Mouse (Mus musculus): ENCODE data around the gene Ubr1.
A peak's percentile ranks its signal among the peaks of the same experiment; 100 is the strongest.

Ubr1 gene

GRCm38 (mm10) chr2:120852626-120853025, 117.9 kb downstream of the Ubr1 start:
- no peak for DNase-seq

DNA sequence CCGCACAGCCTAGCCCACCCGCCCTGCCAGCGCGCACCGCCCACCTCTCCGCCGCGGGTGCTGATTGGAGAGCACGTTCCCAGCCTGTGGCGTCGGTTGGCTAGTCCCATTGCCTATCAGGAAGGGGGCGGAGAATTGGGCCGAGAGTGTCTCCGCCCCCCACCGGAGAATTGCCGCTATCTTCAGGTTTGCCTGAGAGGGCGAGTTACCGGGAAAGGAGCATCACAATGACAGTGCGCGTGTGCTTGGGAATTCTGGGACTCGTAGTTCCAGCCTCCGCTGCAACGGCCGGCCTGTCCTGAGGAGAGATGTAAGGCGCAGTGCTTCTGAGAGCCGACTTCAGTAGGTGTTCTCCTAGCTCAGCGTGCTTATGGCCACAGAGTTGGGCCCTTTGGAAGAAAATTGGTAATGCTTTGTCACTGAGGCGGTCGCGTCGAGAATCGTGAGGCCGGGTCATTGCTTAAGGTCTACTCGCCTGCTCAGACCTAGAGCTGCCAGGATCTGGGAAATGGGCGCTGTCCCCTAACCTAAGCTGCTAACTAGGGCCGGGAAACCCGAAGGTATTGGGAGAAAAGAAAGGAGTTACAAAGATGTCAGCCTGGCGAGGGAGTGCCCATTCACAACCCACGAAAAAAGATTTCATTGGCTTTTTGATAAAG, 120.0 kb downstream of the Ubr1 start, which contains the start of gene Ttbk2:
TSS of gene Ttbk2 (minus strand) at position 181 of the 659 bp plus-strand sequence.
- peak; percentile 96 to 97 for DNase-seq

DNA sequence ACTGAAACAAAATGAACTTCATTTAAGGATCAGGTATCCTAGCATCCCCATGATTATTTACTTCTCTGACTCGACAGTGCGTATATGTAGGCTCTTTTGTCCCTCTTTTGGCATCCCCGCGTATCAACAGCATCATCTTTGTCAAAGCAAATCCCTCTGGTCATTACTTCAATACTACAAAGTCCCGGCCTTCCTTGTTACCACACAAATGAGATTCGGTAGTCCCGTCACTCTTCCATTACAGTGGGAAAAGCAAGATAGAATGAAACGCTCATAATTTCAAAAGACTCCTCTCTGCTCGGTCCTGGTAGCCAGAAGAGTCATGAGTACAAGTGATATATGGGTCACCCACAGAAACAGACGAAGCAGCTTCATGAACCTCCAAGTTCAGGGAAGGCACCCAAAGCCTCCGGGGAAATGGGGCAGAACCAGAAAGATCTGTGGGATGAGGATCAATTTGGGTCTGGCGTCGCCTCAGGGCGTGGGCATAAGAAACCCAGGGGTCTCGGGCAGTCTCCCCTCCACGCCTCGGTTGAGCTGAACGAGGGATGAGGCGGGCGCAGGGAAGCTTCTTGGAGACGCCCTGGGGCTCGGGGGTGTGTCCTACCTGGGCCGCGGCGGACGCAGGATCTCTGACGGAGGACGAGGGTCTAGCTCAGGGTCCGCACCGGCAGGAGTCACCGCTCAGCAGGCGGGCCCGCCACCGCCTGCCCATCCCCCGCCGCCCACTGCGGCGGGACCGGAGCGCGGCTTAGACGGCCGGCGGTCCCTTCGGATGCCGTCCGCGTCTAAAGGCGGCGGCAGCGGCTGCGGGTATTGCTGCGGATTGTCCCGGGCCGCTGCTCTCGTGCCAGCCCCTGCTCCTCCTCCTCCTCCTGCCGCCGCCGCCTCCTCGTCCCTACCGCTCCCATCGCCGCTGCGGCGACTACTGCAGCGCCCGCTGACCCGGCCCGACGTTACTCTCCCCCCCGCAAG, 120.8 kb downstream of the Ubr1 start, which contains the start of gene Cdan1:
TSS of gene Cdan1 (minus strand) at position 680 of the 975 bp plus-strand sequence.
- DNase-seq, result peak; percentile 43 to 51

DNA sequence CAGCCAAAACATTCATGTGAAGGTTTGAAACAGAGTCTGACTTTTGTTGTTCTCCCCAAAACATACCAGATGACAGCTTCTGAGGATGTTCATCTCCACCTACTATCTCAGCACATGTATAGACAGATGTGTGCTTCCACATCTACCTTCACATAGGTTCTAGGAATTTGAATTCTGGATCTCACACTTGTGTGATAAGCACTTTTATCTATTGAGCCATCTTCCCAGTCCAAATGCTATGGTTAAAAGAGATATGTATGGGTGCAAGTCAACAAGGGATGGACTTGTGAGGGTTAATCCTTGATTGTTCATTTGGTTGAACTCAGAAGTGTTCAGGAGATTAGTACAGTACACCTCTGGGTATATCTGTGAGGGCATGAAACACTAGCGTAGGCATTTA, 125.2 kb downstream of the Ubr1 start:
- DNase-seq, result no peak

GRCm38 (mm10) chr2:120843990-120844389, 126.5 kb downstream of the Ubr1 start:
- no peak for DNase-seq

GRCm38 (mm10) chr2:120841211-120841610, 129.3 kb downstream of the Ubr1 start:
- DNase-seq, result no peak

DNA sequence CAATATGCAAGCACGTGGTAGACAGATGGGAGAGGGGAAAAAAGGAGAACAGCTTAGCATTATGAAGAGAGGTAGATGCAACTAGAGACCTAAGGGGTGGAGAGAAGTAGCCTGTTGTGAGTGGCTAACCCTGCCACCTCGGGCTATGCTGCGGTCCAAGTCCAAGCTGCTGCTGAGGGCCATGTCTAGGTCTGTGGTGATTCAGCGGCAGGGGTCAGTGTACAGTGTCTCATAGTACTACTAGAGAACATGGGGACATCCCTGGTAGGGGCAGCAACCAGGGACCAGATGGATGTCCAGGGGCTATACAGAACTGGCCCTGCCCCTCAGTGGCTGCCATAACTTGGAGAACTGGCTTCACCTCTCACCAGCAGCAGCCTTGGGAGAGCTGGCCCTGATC, 135.3 kb downstream of the Ubr1 start:
- no peak for DNase-seq

DNA sequence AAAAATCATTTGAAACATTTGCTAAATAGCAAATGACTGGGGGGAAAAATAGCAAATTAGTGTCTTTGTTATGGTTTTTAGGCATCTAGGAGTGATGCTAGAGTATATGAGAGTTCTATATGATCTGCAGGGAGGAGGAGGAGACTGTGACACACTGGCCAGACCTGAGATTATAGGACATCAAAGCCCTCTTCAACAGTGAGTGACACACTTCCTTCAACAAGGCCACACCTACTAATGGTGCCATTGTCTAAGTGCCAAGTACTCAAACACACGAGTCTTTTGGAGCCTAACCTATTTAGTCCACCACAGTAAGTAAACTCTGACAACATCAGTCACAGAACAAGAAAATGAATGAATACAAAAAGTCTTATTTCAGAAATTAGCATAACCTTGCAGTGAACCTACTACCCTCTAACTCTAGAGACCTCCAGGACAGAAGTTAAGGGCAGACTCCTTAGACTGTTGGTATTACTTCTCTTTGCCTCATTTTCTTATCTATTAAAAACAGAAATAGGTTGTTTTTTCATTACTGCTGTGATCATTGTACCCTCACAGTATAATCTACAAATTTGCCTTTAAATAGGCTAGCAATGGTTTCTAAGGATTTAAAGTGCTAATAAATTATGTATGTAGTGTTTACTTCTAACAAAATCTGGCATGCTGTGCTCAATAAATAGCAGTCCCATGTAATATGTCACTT, 143.4 kb downstream of the Ubr1 start:
- DNase-seq, result peak in 1 of 2 experiments; percentile 12

Data from lung, adult 18-20 months (tissue).